22 mouse cellular contexts compared by ENCODE assay signal in the genomic region with DNA sequence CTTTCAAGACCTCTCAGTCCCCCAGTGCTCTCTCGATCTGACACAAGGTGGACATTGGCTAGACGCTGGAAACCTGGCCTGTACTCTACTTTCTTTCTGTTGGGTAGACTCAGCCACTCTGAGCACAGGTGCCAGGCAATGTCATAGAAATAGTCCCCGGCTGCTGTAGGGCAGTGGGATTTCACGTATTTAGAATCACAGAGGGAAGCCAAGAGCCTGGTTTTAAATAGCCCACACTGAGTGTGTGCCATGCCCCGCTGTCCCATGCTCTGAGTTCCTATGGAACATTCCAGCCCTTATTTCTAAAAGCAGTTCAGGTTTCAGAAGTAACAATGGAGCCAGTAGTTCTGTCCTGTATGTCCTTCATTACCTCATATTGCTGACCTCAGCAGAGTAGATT. TPM values are rescaled to one million over a fixed set of nuclear protein-coding genes. Genes with fewer than 3 reads are reported as not detected.
DNase-seq lines count a peak whose midpoint lies in the region; ATAC-seq and TF ChIP-seq lines count a peak whose summit lies in the region.
"Had no signal": no experiment of that assay in that cellular context is flagged by ENCODE, and none has a peak within 500 bp of the region (broad histone marks: within the 10 kb centered on the region; RNA-seq: fewer than 3 reads in every experiment).

No protein-coding gene starts in this region.

- DNase-seq in cerebellum, adult 9-11 months: peak; percentile 37
- no peak for DNase-seq in cerebellum, postnatal 14 days
- peak; percentile 31 for DNase-seq in heart, adult 8-10 months (ENCODE audit: low spot score)
- no peak for DNase-seq in heart, postnatal 36 days
- no peak for DNase-seq in midbrain, postnatal 0 days (ENCODE audit: low spot score)
- no peak for DNase-seq in midbrain, embryonic 10.5 days (ENCODE audit: low spot score)
- DNase-seq in heart, postnatal 4 days: peak; percentile 14
- no peak for DNase-seq in ovary, postnatal 36 days (ENCODE audit: low spot score)
- DNase-seq: adrenal gland, postnatal 36 days; kidney, postnatal 4 days; liver; liver, postnatal 0 days; lung, postnatal 36 days; right cerebral cortex, postnatal 4 days; thymus, postnatal 14 days had no signal

- no peak overlapping the region for H3K4me3 ChIP-seq in midbrain, postnatal 0 days (ENCODE audit: low read depth, low read length)
- no peak overlapping the region for H3K4me3 ChIP-seq in midbrain, embryonic 10.5 days
- H3K4me3 ChIP-seq: forebrain, embryonic 13.5 days; intestine, embryonic 15.5 days; neural tube, embryonic 13.5 days had no signal

- no peak for TF ChIP-seq CTCF in midbrain, postnatal 0 days (IDR thresholded peaks at IDR 0.05)

- no peak for ATAC-seq in midbrain, postnatal 0 days (ENCODE audit: low FRiP score)
- ATAC-seq: activated CD4-positive, CD25-positive, alpha-beta regulatory T cell, adult 4 months; forebrain, embryonic 13.5 days; intestine, embryonic 15.5 days; liver, postnatal 0 days; Patski had no signal

- H3K9me3 ChIP-seq in midbrain, postnatal 0 days (ENCODE audit: low read length): no peaks in the 10 kb centered on the region
- H3K9me3 ChIP-seq in midbrain, embryonic 10.5 days (replicated peaks): no peaks in the 10 kb centered on the region
- H3K9me3 ChIP-seq: forebrain, embryonic 13.5 days; intestine, embryonic 15.5 days; neural tube, embryonic 13.5 days had no signal

- no peak overlapping the region for H3K9ac ChIP-seq in midbrain, postnatal 0 days (replicated peaks; ENCODE audit: low read length, poor library complexity, severe bottlenecking)
- H3K9ac ChIP-seq: forebrain, embryonic 13.5 days; intestine, embryonic 15.5 days; liver, postnatal 0 days; neural tube, embryonic 13.5 days had no signal

- no peak overlapping the region for H3K27ac ChIP-seq in midbrain, postnatal 0 days (ENCODE audit: low read depth, low read length)
- no peak overlapping the region for H3K27ac ChIP-seq in midbrain, embryonic 10.5 days (replicated peaks)
- H3K27ac ChIP-seq: forebrain, embryonic 13.5 days; intestine, embryonic 15.5 days; neural tube, embryonic 13.5 days had no signal

- H3K4me2 ChIP-seq in midbrain, postnatal 0 days (ENCODE audit: low read depth, low read length, poor library complexity, severe bottlenecking): peak overlapping the region; percentile 15; the same call in 1 of the 2 replicates
- H3K4me2 ChIP-seq: forebrain, embryonic 13.5 days; intestine, embryonic 15.5 days had no signal

- H3K4me1 ChIP-seq in midbrain, postnatal 0 days (ENCODE audit: insufficient read depth, low read length): no peaks in the 10 kb centered on the region; the same call in 1 of the 2 replicates
- peaks cover 20% of the 10 kb centered on the region for H3K4me1 ChIP-seq in midbrain, embryonic 10.5 days
- H3K4me1 ChIP-seq: intestine, embryonic 15.5 days had no signal

- WGBS in midbrain, postnatal 0 days: 77% methylated on average over 5 of the region's 5 CpGs
- 82% methylated on average over 5 of the region's 5 CpGs for WGBS in midbrain, embryonic 10.5 days

- intact Hi-C loops in heart, postnatal 36 days (cut with DNase I): no loop called here

- H3K36me3 ChIP-seq in midbrain, postnatal 0 days (ENCODE audit: insufficient read depth, low read length): no peaks in the 10 kb centered on the region
- no peaks in the 10 kb centered on the region for H3K36me3 ChIP-seq in midbrain, embryonic 10.5 days
- H3K36me3 ChIP-seq: intestine, embryonic 15.5 days; neural tube, embryonic 13.5 days had no signal

- H3K27me3 ChIP-seq in midbrain, postnatal 0 days (ENCODE audit: insufficient read depth, low read length): no peaks in the 10 kb centered on the region
- H3K27me3 ChIP-seq in midbrain, embryonic 10.5 days (ENCODE audit: low read depth, poor library complexity, severe bottlenecking): peaks cover 9% of the 10 kb centered on the region
- H3K27me3 ChIP-seq: intestine, embryonic 15.5 days had no signal

RNA-seq across cellular contexts. Expression of a gene that starts 3.1 kb away (rescaled TPM):
- 10 to 100 TPM in 1 of 4 experiments, 1 to 10 TPM in 3; 2.0 to 11.5 (median 5.8) TPM for total RNA-seq in heart, adult 8-10 months (2022)
- total RNA-seq in heart, postnatal 36 days (2021): 1 to 10 TPM; 2.9 to 7.3 TPM
- 27.0 and 32.8 TPM in 2 replicates for total RNA-seq in midbrain, postnatal 0 days (2014; rRNA removed)
- 22.5 and 28.3 TPM in 2 replicates for polyA plus RNA-seq in midbrain, postnatal 0 days (2015; fragmentation: Nextera tagmentation; extraction: Ambion mirVana)
- polyA plus RNA-seq in midbrain, embryonic 10.5 days (2016; fragmentation: Nextera tagmentation; extraction: Ambion mirVana): 2.4 and 2.8 TPM in 2 replicates
- total RNA-seq in heart, postnatal 4 days (2021): under 1 TPM; 0.24 to 0.36 TPM
- total RNA-seq: monocyte, adult 5-6 weeks had no signal
- polyA plus RNA-seq: activated CD4-positive, CD25-positive, alpha-beta regulatory T cell, adult 4 months; C2C12; liver, postnatal 0 days had no signal

RNA-seq across cellular contexts. Expression of a gene that starts 43.5 kb away (rescaled TPM):
- 10 to 100 TPM; 10.4 to 16.2 (median 13.0) TPM for total RNA-seq in heart, adult 8-10 months (2022)
- 10 to 100 TPM; 11.4 to 11.8 TPM for total RNA-seq in heart, postnatal 36 days (2021)
- total RNA-seq in midbrain, postnatal 0 days (2014; rRNA removed): 4.9 and 10.1 TPM in 2 replicates
- polyA plus RNA-seq in midbrain, postnatal 0 days (2015; fragmentation: Nextera tagmentation; extraction: Ambion mirVana): 25.5 and 31.4 TPM in 2 replicates
- polyA plus RNA-seq in midbrain, embryonic 10.5 days (2016; fragmentation: Nextera tagmentation; extraction: Ambion mirVana): 45.1 and 46.6 TPM in 2 replicates
- 10 to 100 TPM; 14.4 to 14.9 TPM for total RNA-seq in heart, postnatal 4 days (2021)

Comparison
In these comparisons a context has a peak if more than half of its experiments do, and no peak if none do; other contexts are left out.
1. DNase-seq: peak in cerebellum, adult 9-11 months (single experiment), heart, adult 8-10 months (single experiment) and heart, postnatal 4 days (single experiment); none in cerebellum, postnatal 14 days (0 of 2), heart, postnatal 36 days (0 of 2), midbrain, postnatal 0 days (single experiment), midbrain, embryonic 10.5 days (single experiment) and ovary, postnatal 36 days (single experiment).